8 mouse cellular contexts compared by ENCODE assay signal in the genomic region with DNA sequence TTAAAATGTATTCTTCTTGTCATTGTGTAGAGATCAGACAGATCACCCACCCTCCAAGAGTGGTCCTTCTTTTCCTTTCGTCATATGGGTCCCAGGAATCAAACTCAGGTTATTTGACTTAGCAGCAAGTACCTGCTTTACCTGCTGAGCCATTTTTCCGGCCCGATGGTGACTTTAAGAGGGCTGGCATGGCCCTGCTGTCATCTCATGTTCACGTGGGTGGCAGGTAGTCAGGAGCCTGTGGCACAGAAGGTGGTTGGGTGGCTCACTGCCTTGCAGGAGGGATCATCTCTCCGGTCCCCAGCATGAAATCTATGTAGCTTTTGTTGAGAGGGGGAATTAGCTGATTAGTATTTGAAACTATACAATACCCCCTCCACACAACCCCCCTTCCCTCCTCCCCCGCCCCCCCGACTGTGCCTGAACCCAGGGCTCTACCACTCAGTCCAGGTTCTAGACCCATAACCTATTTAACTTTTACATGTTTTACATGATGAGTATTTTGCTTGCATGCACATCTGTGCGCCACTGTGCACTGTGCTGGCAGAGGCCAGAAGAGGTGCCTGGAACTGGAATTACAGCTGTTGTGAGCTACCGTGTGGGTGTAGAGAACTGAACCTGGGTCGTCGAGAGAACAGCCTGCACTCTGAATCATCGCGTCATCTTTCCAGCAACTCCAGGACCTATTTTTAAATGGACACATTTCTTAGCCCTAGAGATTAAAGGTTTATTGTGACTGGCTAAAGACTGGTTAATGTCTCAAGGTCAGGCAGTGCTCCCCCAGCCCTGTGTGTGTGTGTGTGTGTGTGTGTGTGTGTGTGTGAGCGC. TPM values are rescaled to one million over a fixed set of nuclear protein-coding genes. Genes with fewer than 3 reads are reported as not detected.
DNase-seq lines count a peak whose midpoint lies in the region; ATAC-seq and TF ChIP-seq lines count a peak whose summit lies in the region.

No protein-coding gene starts in this region.

- H3K4me3 ChIP-seq in heart, adult 2 months = peak overlapping the region; percentile 85
- H3K4me3 ChIP-seq in erythroblast, embryonic 14.5 days (replicated peaks) = peak overlapping the region; percentile 93
- H3K4me3 ChIP-seq in limb, embryonic 13.5 days = peak overlapping the region; percentile 96
- H3K4me3 ChIP-seq in stomach, embryonic 16.5 days (replicated peaks; ENCODE audit: low read length) = peak overlapping the region; percentile 71

- DNase-seq in heart, adult 2 months = no peak
- no peak for DNase-seq in heart, postnatal 36 days
- peak; percentile 57 for DNase-seq in CD4-positive, CD25-positive, alpha-beta regulatory T cell, adult 2 months (ENCODE audit: low read depth, low spot score)
- DNase-seq in frontal cortex, postnatal 14 days (ENCODE audit: low spot score in 2 of 2) = no peak
- DNase-seq in left cerebral cortex, adult 18-20 months (ENCODE audit: low spot score in 2 of 2) = no peak

- intact Hi-C loops in heart, adult 2 months (cut with DNase I) = loop anchor here (2.0 kb wide), 1 partner anchor 15 kb away; a partner anchor contains a TSS
- intact Hi-C loops in heart, postnatal 36 days (cut with DNase I) = no loop called here

- TF ChIP-seq POLR2A in heart, adult 2 months (IDR thresholded peaks at IDR 0.05; ENCODE audit: insufficient read depth, low read depth, low read length) = no peak

- peaks cover 5% of the 10 kb centered on the region for H3K9me3 ChIP-seq in erythroblast, embryonic 14.5 days (ENCODE audit: control insufficient read depth, low read length)
- H3K9me3 ChIP-seq in limb, embryonic 13.5 days = no peaks in the 10 kb centered on the region
- H3K9me3 ChIP-seq in stomach, embryonic 16.5 days (replicated peaks; ENCODE audit: control insufficient read depth, low read length) = no peaks in the 10 kb centered on the region

- peak overlapping the region; percentile 99 for H3K9ac ChIP-seq in heart, adult 2 months (ENCODE audit: low read depth, low read length)
- H3K9ac ChIP-seq in limb, embryonic 13.5 days = peak overlapping the region; percentile 94; the same call in 1 of the 2 replicates
- peak overlapping the region; percentile 90 for H3K9ac ChIP-seq in stomach, embryonic 16.5 days (ENCODE audit: low read length)

- H3K36me3 ChIP-seq in heart, adult 2 months (ENCODE audit: control insufficient read depth, insufficient read depth, low read length) = peaks cover 4% of the 10 kb centered on the region; the same call in 1 of the 2 replicates
- peaks cover 29% of the 10 kb centered on the region for H3K36me3 ChIP-seq in erythroblast, embryonic 14.5 days (ENCODE audit: control insufficient read depth)
- H3K36me3 ChIP-seq in limb, embryonic 13.5 days = peaks cover 18% of the 10 kb centered on the region
- H3K36me3 ChIP-seq in stomach, embryonic 16.5 days (ENCODE audit: control insufficient read depth, insufficient read depth, low read length) = peaks cover 5% of the 10 kb centered on the region; the same call in 1 of the 2 replicates

- H3K27me3 ChIP-seq in heart, adult 2 months (ENCODE audit: control insufficient read depth, insufficient read depth, low read length) = no peaks in the 10 kb centered on the region
- H3K27me3 ChIP-seq in erythroblast, embryonic 14.5 days (ENCODE audit: control insufficient read depth) = no peaks in the 10 kb centered on the region
- H3K27me3 ChIP-seq in limb, embryonic 13.5 days = no peaks in the 10 kb centered on the region
- H3K27me3 ChIP-seq in stomach, embryonic 16.5 days (ENCODE audit: control insufficient read depth, insufficient read depth, low read length) = no peaks in the 10 kb centered on the region

- peak; percentile 3; the same call in 1 of the 2 replicates for ATAC-seq in limb, embryonic 13.5 days (ENCODE audit: low FRiP score, low read depth)
- ATAC-seq in stomach, embryonic 16.5 days (ENCODE audit: insufficient read depth, low FRiP score) = peak; percentile 27; the same call in 1 of the 2 replicates

- 45% methylated on average over 14 of the region's 14 CpGs for WGBS in heart, adult 2 months
- 54% methylated on average over 14 of the region's 14 CpGs for WGBS in limb, embryonic 13.5 days
- 58% methylated on average over 14 of the region's 14 CpGs for WGBS in stomach, embryonic 16.5 days

- peak overlapping the region; percentile 94 for H3K27ac ChIP-seq in heart, adult 2 months
- no peak overlapping the region for H3K27ac ChIP-seq in limb, embryonic 13.5 days
- H3K27ac ChIP-seq in stomach, embryonic 16.5 days (ENCODE audit: low read length) = peak overlapping the region; percentile 49; the same call in 1 of the 2 replicates

- peaks cover 11% of the 10 kb centered on the region for H3K4me1 ChIP-seq in heart, adult 2 months (ENCODE audit: control insufficient read depth, insufficient read depth, low read length)
- peaks cover 80% of the 10 kb centered on the region for H3K4me1 ChIP-seq in erythroblast, embryonic 14.5 days (ENCODE audit: control insufficient read depth)
- H3K4me1 ChIP-seq in limb, embryonic 13.5 days = peaks cover 18% of the 10 kb centered on the region
- H3K4me1 ChIP-seq in stomach, embryonic 16.5 days (ENCODE audit: control insufficient read depth, insufficient read depth, low read length) = peaks cover 7% of the 10 kb centered on the region

- H3K79me2 ChIP-seq in heart, adult 2 months (replicated peaks; ENCODE audit: control insufficient read depth, insufficient read depth, low read length) = no peaks in the 10 kb centered on the region; the same call in none of the 2 replicates

- TF ChIP-seq EP300 in heart, adult 2 months (IDR thresholded peaks at IDR 0.05; ENCODE audit: insufficient read depth, low read depth, low read length) = no peak

- peak overlapping the region; percentile 79 for H3K4me2 ChIP-seq in limb, embryonic 13.5 days (replicated peaks)
- peak overlapping the region; percentile 90 for H3K4me2 ChIP-seq in stomach, embryonic 16.5 days (ENCODE audit: low read depth, low read length)

- TF ChIP-seq CTCF in heart, adult 2 months (IDR thresholded peaks at IDR 0.05) = no peak

RNA-seq across cellular contexts. Expression of a gene that starts 0.6 kb away (rescaled TPM):
- 10 to 100 TPM; 59.3 to 69.2 TPM for total RNA-seq in heart, adult 2 months (2021)
- polyA plus RNA-seq in heart, adult 2 months (2012; rRNA removed) = 81.8 and 106 TPM in 2 replicates
- 10 to 100 TPM; 65.8 to 71.3 TPM for total RNA-seq in heart, postnatal 36 days (2021)
- 1.0 and 1.2 TPM in 2 replicates for polyA plus RNA-seq in erythroblast, embryonic 14.5 days (2012)
- polyA plus RNA-seq in limb, embryonic 13.5 days (2015; fragmentation: Nextera tagmentation; extraction: Ambion mirVana) = 187 and 193 TPM in 2 replicates
- 177 TPM in 2 replicates for polyA plus RNA-seq in stomach, embryonic 16.5 days (2015; fragmentation: Nextera tagmentation; extraction: Ambion mirVana)
- 100 to 1,000 TPM; 119 to 127 TPM for total RNA-seq in left cerebral cortex, adult 18-20 months (2021)

RNA-seq across cellular contexts. Expression of a gene that starts 8.0 kb away (rescaled TPM):
- total RNA-seq in heart, adult 2 months (2021) = 100 to 1,000 TPM; 137 to 175 TPM
- 192 TPM in 2 replicates for polyA plus RNA-seq in heart, adult 2 months (2012; rRNA removed)
- 100 to 1,000 TPM; 129 to 206 TPM for total RNA-seq in heart, postnatal 36 days (2021)
- polyA plus RNA-seq in erythroblast, embryonic 14.5 days (2012) = 62.6 and 71.3 TPM in 2 replicates
- polyA plus RNA-seq in limb, embryonic 13.5 days (2015; fragmentation: Nextera tagmentation; extraction: Ambion mirVana) = 523 and 552 TPM in 2 replicates
- polyA plus RNA-seq in stomach, embryonic 16.5 days (2015; fragmentation: Nextera tagmentation; extraction: Ambion mirVana) = 511 and 534 TPM in 2 replicates
- total RNA-seq in left cerebral cortex, adult 18-20 months (2021) = 100 to 1,000 TPM; 248 to 297 TPM

RNA-seq across cellular contexts. Expression of a gene that starts 15.3 kb away (rescaled TPM):
- total RNA-seq in heart, adult 2 months (2021) = 10 to 100 TPM; 48.7 to 61.1 TPM
- 24.9 and 34.1 TPM in 2 replicates for polyA plus RNA-seq in heart, adult 2 months (2012; rRNA removed)
- total RNA-seq in heart, postnatal 36 days (2021) = 10 to 100 TPM; 56.1 to 65.6 TPM
- polyA plus RNA-seq in erythroblast, embryonic 14.5 days (2012) = 10.1 and 17.9 TPM in 2 replicates
- 73.4 and 75.5 TPM in 2 replicates for polyA plus RNA-seq in limb, embryonic 13.5 days (2015; fragmentation: Nextera tagmentation; extraction: Ambion mirVana)
- polyA plus RNA-seq in stomach, embryonic 16.5 days (2015; fragmentation: Nextera tagmentation; extraction: Ambion mirVana) = 69.6 and 71.9 TPM in 2 replicates
- total RNA-seq in left cerebral cortex, adult 18-20 months (2021) = 10 to 100 TPM; 59.9 to 63.6 TPM

RNA-seq across cellular contexts. Expression of a gene that starts 51.1 kb away (rescaled TPM):
- 1 to 10 TPM; 3.2 to 5.7 TPM for total RNA-seq in heart, adult 2 months (2021)
- 5.8 and 6.0 TPM in 2 replicates for polyA plus RNA-seq in heart, adult 2 months (2012; rRNA removed)
- total RNA-seq in heart, postnatal 36 days (2021) = 1 to 10 TPM; 2.8 to 3.0 TPM
- 54.9 and 73.6 TPM in 2 replicates for polyA plus RNA-seq in erythroblast, embryonic 14.5 days (2012)
- 2.9 and 5.5 TPM in 2 replicates for polyA plus RNA-seq in limb, embryonic 13.5 days (2015; fragmentation: Nextera tagmentation; extraction: Ambion mirVana)
- polyA plus RNA-seq in stomach, embryonic 16.5 days (2015; fragmentation: Nextera tagmentation; extraction: Ambion mirVana) = 20.8 and 23.5 TPM in 2 replicates
- total RNA-seq in left cerebral cortex, adult 18-20 months (2021) = not detected

Comparison
In these comparisons a context has a peak if more than half of its experiments do, and no peak if none do; other contexts are left out.
1. RNA of a gene that starts 0.6 kb away (polyA plus RNA-seq): 187 to 193 TPM in limb, embryonic 13.5 days, 177 TPM in stomach, embryonic 16.5 days and 81.8 to 106 TPM in heart, adult 2 months; 1.0 to 1.2 TPM in erythroblast, embryonic 14.5 days; every median in the first group is over 10 times any median in the second.
2. Peak in every context shown above with its lines, with median percentiles within 50 percentile points of each other: H3K4me3 ChIP-seq and H3K9ac ChIP-seq.